Comparison of ENCODE assay signal across 31 mouse cellular contexts in genomic region chr3:159741816-159742215, GRCm38 (mm10).
"Had no signal": no experiment of that assay in that cellular context is flagged by ENCODE, and none has a peak within 500 bp of the region (broad histone marks: within the 10 kb centered on the region; RNA-seq: fewer than 3 reads in every experiment).

No protein-coding gene starts in this region.

- DNase-seq: heart, postnatal 10 days; heart, postnatal 14 days; heart, postnatal 36 days; heart, postnatal 4 days; kidney, adult 11 months; kidney, adult 18-20 months; kidney, adult 2 months; kidney, adult 8-10 months; kidney, adult 9 months; kidney, postnatal 10 days; kidney, postnatal 14 days; kidney, postnatal 25 days; kidney, postnatal 36 days; kidney, postnatal 4 days; layer of hippocampus, adult 9-11 months; layer of hippocampus, postnatal 36 days had no signal

- H3K9me3 ChIP-seq: heart, embryonic 12.5 days; heart, embryonic 13.5 days; heart, embryonic 15.5 days; hindbrain, embryonic 10.5 days; hindbrain, embryonic 12.5 days; hindbrain, embryonic 13.5 days; hindbrain, embryonic 15.5 days; intestine, embryonic 15.5 days; kidney, embryonic 15.5 days had no signal

- H3K27ac ChIP-seq: heart, embryonic 13.5 days; heart, embryonic 15.5 days; hindbrain, embryonic 10.5 days; hindbrain, embryonic 12.5 days; hindbrain, embryonic 13.5 days; hindbrain, embryonic 14.5 days; hindbrain, embryonic 15.5 days; hindbrain, postnatal 0 days; intestine, embryonic 15.5 days; kidney, embryonic 15.5 days; kidney, postnatal 0 days; layer of hippocampus, adult 2 months; left cerebral cortex, adult 2 months had no signal

- H3K4me1 ChIP-seq: heart, embryonic 12.5 days; heart, embryonic 13.5 days; heart, embryonic 15.5 days; hindbrain, embryonic 10.5 days; hindbrain, embryonic 12.5 days; hindbrain, embryonic 13.5 days; hindbrain, embryonic 15.5 days; intestine, embryonic 15.5 days; kidney, embryonic 15.5 days had no signal

- H3K27me3 ChIP-seq: heart, embryonic 12.5 days; heart, embryonic 13.5 days; heart, embryonic 15.5 days; hindbrain, embryonic 12.5 days; hindbrain, embryonic 13.5 days; hindbrain, embryonic 15.5 days; intestine, embryonic 15.5 days; kidney, embryonic 15.5 days had no signal

- H3K4me2 ChIP-seq: heart, embryonic 11.5 days; heart, embryonic 12.5 days; heart, embryonic 13.5 days; heart, embryonic 15.5 days; hindbrain, embryonic 12.5 days; hindbrain, embryonic 13.5 days; hindbrain, embryonic 14.5 days; hindbrain, embryonic 15.5 days; intestine, embryonic 15.5 days; kidney, embryonic 15.5 days had no signal

- H3K36me3 ChIP-seq: heart, embryonic 12.5 days; heart, embryonic 13.5 days; heart, embryonic 15.5 days; hindbrain, embryonic 10.5 days; hindbrain, embryonic 12.5 days; hindbrain, embryonic 13.5 days; hindbrain, embryonic 15.5 days; intestine, embryonic 15.5 days; kidney, embryonic 15.5 days had no signal

- H3K9ac ChIP-seq: heart, embryonic 12.5 days; heart, embryonic 13.5 days; heart, embryonic 15.5 days; hindbrain, embryonic 12.5 days; hindbrain, embryonic 13.5 days; hindbrain, embryonic 14.5 days; hindbrain, embryonic 15.5 days; intestine, embryonic 15.5 days; kidney, embryonic 15.5 days had no signal

- H3K4me3 ChIP-seq: heart, embryonic 12.5 days; heart, embryonic 13.5 days; heart, embryonic 15.5 days; hindbrain, embryonic 10.5 days; hindbrain, embryonic 12.5 days; hindbrain, embryonic 13.5 days; hindbrain, embryonic 15.5 days; intestine, embryonic 15.5 days; kidney, embryonic 15.5 days; layer of hippocampus, adult 2 months; left cerebral cortex, adult 2 months had no signal
